Mouse (Mus musculus): ENCODE data around the gene Camta1. TPM values are rescaled to one million over a fixed set of nuclear protein-coding genes. Genes with fewer than 3 reads are reported as not detected.
A peak's percentile ranks its signal among the peaks of the same experiment; 100 is the strongest.

Camta1 gene
- polyA plus RNA-seq, 1 experiment from 2014 or later: 86.8 TPM

DNA sequence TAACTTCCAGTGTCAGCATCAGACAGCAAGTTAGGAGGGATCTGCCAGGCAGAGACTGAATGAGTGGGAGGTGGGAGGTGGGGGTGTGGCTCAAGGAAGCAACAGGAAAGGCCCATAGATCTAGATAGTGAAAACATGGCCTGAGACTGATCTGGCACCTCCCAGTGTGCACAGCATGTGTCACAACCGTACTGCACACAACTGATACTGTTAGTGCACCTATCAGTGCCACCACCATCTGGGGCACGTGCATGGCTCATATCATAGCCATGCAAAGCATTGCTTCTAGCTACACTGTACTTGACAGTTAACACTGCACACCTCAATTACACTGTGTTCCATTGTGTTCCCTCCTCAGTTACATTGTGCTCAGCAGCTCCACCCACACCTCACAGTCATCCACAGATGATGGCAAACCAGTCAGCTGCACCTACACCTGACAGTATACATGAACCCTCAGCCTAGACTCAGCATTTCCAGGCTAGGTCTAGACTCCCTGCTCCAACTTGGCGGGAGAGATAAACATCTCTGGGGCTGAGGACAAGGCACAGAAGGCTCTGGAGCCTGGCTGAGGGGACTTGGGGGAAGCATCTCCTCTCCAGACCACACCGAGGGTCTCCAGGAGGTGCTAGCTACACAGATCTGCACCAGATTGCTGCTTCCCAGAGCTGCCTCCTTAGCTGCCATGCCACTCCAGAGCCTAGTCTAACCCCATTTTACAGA is 131.5 kb downstream of the Camta1 start:
- H3K27me3 ChIP-seq (ENCODE audit: control insufficient read depth, insufficient read depth, low read length): no peaks in the 10 kb centered on the region
- H3K4me1 ChIP-seq (ENCODE audit: control insufficient read depth, insufficient read depth, low read length): no peaks in the 10 kb centered on the region
- WGBS: 75% methylated on average over 4 of the region's 4 CpGs
- H3K9me3 ChIP-seq (ENCODE audit: control insufficient read depth, low read depth, low read length): no peaks in the 10 kb centered on the region
- H3K4me3 ChIP-seq (ENCODE audit: low read depth, low read length): no peak overlapping the region
- H3K27ac ChIP-seq (ENCODE audit: low read length): no peak overlapping the region
- H3K36me3 ChIP-seq (ENCODE audit: control insufficient read depth, insufficient read depth, low read length): no peaks in the 10 kb centered on the region
- H3K4me2 ChIP-seq (replicated peaks; ENCODE audit: low read depth, low read length): no peak overlapping the region
- H3K9ac ChIP-seq (replicated peaks; ENCODE audit: low read depth, low read length): no peak overlapping the region
- peak; percentile 80; the same call in 1 of the 2 replicates for ATAC-seq (ENCODE audit: insufficient number of reproducible peaks, insufficient read depth, low FRiP score, low read depth)

DNA sequence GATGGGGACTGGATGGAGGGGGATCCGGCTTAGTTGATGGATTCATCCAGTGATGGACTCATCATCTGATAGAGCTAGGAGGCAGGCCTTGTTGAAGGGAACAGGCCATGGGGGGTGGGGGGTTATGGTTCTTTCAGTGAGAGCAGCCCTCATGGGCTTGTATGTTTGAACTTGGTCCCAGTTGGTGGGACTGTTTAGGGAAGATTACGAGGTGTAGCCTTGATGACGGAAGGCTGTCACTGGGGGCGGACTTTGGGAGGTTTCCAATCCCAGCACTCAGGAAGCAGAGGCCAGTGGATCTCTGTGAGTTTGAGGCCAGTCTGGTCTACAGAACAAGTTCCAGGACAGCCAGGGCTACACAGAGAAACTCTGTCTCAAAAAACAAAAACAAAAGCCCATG is 132.6 kb downstream of the Camta1 start:
- Histone ChIP-seq H3K4me2 (replicated peaks; ENCODE audit: low read depth, low read length) (no peak overlapping the region), H3K9ac (replicated peaks; ENCODE audit: low read depth, low read length) (no peak overlapping the region), H3K27me3 (ENCODE audit: control insufficient read depth, insufficient read depth, low read length) (no peaks in the 10 kb centered on the region), H3K27ac (ENCODE audit: low read length) (no peak overlapping the region), H3K36me3 (ENCODE audit: control insufficient read depth, insufficient read depth, low read length) (no peaks in the 10 kb centered on the region), H3K4me3 (ENCODE audit: low read depth, low read length) (no peak overlapping the region), H3K4me1 (ENCODE audit: control insufficient read depth, insufficient read depth, low read length) (no peaks in the 10 kb centered on the region), H3K9me3 (ENCODE audit: control insufficient read depth, low read depth, low read length) (no peaks in the 10 kb centered on the region)
- WGBS: 86% methylated on average over 4 of the region's 4 CpGs
- ATAC-seq (ENCODE audit: insufficient number of reproducible peaks, insufficient read depth, low FRiP score, low read depth): no peak

DNA sequence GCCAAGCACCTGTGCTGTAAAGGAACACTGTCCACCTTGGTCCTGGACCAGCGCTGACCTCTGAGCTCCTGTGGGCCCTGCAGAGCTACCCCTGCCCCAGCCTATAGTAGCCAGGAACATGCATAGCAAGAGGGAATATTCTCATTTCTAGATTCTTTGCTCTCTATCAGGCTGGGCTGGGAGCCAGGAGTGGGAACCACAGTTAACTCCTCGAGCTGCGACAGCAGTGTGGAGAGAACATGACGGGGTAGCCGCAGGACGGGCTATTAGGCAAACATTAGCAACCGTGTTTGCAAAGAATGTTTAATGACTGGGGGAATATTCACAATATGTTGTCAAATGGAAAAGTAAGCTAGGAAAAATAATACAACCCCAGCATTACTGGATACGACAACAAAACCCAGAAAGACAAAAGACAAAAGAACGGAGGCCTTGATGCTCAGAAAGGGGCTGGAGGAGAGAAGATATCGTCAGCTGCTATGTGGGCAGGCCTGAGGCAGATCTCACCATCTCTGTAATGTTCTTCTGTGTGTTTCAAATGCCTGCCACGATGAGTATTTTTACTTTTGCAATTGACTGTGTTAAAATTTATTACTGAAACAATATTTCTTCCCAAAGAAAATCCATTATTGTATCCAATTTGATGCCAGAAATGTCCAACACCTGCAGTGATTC is 133.1 kb downstream of the Camta1 start:
- Histone ChIP-seq H3K9me3 (ENCODE audit: control insufficient read depth, low read depth, low read length) (no peaks in the 10 kb centered on the region), H3K4me3 (ENCODE audit: low read depth, low read length) (no peak overlapping the region), H3K9ac (replicated peaks; ENCODE audit: low read depth, low read length) (no peak overlapping the region), H3K27ac (ENCODE audit: low read length) (no peak overlapping the region), H3K4me1 (ENCODE audit: control insufficient read depth, insufficient read depth, low read length) (no peaks in the 10 kb centered on the region), H3K36me3 (ENCODE audit: control insufficient read depth, insufficient read depth, low read length) (no peaks in the 10 kb centered on the region), H3K4me2 (replicated peaks; ENCODE audit: low read depth, low read length) (no peak overlapping the region), H3K27me3 (ENCODE audit: control insufficient read depth, insufficient read depth, low read length) (no peaks in the 10 kb centered on the region)
- WGBS: 68% methylated on average over 11 of the region's 11 CpGs
- ATAC-seq (ENCODE audit: insufficient number of reproducible peaks, insufficient read depth, low FRiP score, low read depth): no peak

DNA sequence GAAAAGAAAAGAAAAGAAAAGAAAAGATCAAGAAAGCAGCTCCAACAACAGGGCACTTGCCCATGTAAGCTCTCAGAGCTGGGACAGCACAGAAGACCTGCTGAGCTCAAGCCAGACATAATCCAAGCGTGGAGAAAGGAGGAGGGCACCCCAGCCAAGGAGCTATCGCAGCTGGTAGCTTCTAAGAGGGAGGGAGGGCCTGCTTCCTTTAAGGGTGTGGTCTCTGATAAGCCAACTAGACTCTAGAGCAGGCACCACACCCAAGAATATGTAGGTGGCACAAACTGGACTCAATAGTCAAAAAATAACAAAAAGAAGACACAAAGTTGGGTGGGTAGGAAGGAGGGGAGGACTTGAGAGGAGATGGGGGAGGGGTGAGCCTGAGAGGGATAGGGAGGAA is 135.3 kb downstream of the Camta1 start:
- Histone ChIP-seq H3K4me2 (replicated peaks; ENCODE audit: low read depth, low read length) (no peak overlapping the region), H3K9me3 (ENCODE audit: control insufficient read depth, low read depth, low read length) (no peaks in the 10 kb centered on the region), H3K4me1 (ENCODE audit: control insufficient read depth, insufficient read depth, low read length) (no peaks in the 10 kb centered on the region), H3K27ac (ENCODE audit: low read length) (no peak overlapping the region), H3K27me3 (ENCODE audit: control insufficient read depth, insufficient read depth, low read length) (no peaks in the 10 kb centered on the region), H3K36me3 (ENCODE audit: control insufficient read depth, insufficient read depth, low read length) (no peaks in the 10 kb centered on the region), H3K9ac (replicated peaks; ENCODE audit: low read depth, low read length) (no peak overlapping the region), H3K4me3 (ENCODE audit: low read depth, low read length) (no peak overlapping the region)
- no peak for ATAC-seq (ENCODE audit: insufficient number of reproducible peaks, insufficient read depth, low FRiP score, low read depth)
- 76% methylated on average over 2 of the region's 2 CpGs for WGBS

DNA sequence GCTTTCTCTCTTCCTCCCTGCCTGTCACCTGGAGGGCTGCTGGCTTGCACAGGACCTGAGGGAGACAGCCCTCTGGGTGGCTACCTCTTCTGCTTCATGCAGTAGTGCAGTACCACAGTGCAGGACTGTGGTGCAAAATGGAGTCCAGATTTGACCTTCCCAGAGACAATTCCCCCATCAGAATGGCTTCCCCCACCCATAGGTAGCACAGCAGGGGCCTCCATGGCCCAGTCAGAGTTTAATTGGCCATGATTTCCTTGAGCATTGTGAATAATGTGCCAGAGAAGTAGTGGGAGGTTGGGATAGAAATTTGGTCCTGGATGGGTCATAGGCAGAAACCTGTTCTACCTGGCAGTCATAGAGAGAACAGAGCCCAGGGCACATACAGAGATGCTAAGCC is 136.8 kb downstream of the Camta1 start:
- ATAC-seq (ENCODE audit: insufficient number of reproducible peaks, insufficient read depth, low FRiP score, low read depth): no peak
- Histone ChIP-seq H3K4me2 (replicated peaks; ENCODE audit: low read depth, low read length) (no peak overlapping the region), H3K9ac (replicated peaks; ENCODE audit: low read depth, low read length) (no peak overlapping the region)

DNA sequence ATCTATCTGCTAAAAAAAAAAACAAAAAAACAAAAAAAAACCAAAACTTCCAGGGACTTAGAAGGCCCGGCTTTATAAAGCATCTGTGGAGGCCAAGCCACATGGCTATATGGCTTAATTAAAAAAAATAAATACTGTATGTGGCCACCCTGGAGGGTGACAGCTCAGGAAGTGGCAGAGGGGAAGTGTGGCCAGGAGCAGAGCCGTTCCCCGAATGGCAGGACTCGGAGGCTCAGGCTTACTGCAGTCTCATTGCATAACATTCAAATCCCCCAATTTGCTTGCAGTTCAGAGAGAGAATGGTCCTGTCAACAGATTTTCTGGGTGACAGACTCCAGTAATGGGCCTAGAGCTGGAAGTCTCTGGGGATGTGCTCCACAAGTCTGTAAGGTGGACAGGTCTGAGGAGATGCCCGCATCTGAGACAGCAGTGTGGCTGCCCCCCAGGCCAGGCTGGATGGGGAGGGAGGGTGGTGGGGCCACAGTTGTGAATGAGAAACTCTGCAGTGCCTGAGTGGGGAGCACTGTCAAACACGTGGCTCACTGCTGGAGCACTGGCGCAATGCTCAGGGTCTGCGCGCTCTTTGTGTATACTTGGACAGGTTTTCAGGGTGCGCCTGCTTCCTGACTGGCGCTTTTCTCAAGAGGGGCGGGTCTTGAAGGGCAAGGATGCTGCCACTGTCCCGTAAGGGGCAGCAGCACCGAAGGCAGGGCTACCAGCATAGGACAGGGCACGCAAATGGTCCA is 140.8 kb downstream of the Camta1 start:
- Histone ChIP-seq H3K4me1 (ENCODE audit: control insufficient read depth, insufficient read depth, low read length) (no peaks in the 10 kb centered on the region), H3K4me3 (ENCODE audit: low read depth, low read length) (no peak overlapping the region), H3K27me3 (ENCODE audit: control insufficient read depth, insufficient read depth, low read length) (no peaks in the 10 kb centered on the region), H3K9ac (replicated peaks; ENCODE audit: low read depth, low read length) (no peak overlapping the region), H3K9me3 (ENCODE audit: control insufficient read depth, low read depth, low read length) (no peaks in the 10 kb centered on the region), H3K4me2 (replicated peaks; ENCODE audit: low read depth, low read length) (no peak overlapping the region), H3K36me3 (ENCODE audit: control insufficient read depth, insufficient read depth, low read length) (no peaks in the 10 kb centered on the region), H3K27ac (ENCODE audit: low read length) (no peak overlapping the region)
- 87% methylated on average over 15 of the region's 15 CpGs for WGBS
- ATAC-seq (ENCODE audit: insufficient number of reproducible peaks, insufficient read depth, low FRiP score, low read depth): no peak

More for the DNA sequence above, 136.8 kb downstream of the Camta1 start:
- Histone ChIP-seq H3K27me3 (ENCODE audit: control insufficient read depth, insufficient read depth, low read length) (no peaks in the 10 kb centered on the region), H3K4me3 (ENCODE audit: low read depth, low read length) (no peak overlapping the region), H3K36me3 (ENCODE audit: control insufficient read depth, insufficient read depth, low read length) (no peaks in the 10 kb centered on the region), H3K27ac (ENCODE audit: low read length) (no peak overlapping the region), H3K9me3 (ENCODE audit: control insufficient read depth, low read depth, low read length) (no peaks in the 10 kb centered on the region), H3K4me1 (ENCODE audit: control insufficient read depth, insufficient read depth, low read length) (no peaks in the 10 kb centered on the region)

DNA sequence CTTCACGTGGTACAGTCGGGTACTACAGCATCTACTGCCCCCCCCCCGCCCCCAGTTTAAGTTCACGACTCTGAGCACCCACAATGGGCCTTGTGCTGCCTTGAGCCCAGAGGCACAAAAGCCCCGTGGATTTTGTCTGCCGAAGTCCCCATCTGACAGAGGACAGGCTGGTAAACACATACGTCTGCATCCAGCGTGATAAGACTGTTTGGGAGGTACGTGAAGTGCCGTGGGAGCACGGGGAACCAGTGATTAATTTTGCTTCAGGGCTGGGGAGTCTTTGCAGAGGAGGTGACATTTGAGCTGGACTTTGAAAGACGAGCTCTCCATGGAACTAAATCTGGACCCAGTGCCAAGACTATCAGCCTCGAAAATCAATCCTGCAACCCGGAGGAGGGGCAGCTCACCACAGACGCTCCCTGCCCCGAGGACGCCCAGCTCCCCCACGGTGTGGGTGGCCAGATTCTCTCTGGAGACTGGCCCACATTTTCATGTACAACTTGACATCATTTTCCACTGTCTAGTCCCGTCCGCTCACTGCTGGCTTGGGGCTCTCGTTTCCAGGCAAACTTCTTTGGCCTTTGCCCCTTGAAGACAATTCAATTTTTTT is 142.7 kb downstream of the Camta1 start:
- H3K27ac ChIP-seq (ENCODE audit: low read length): no peak overlapping the region
- H3K9ac ChIP-seq (replicated peaks; ENCODE audit: low read depth, low read length): no peak overlapping the region
- H3K4me2 ChIP-seq (replicated peaks; ENCODE audit: low read depth, low read length): no peak overlapping the region
- H3K4me3 ChIP-seq (ENCODE audit: low read depth, low read length): no peak overlapping the region
- no peaks in the 10 kb centered on the region for H3K4me1 ChIP-seq (ENCODE audit: control insufficient read depth, insufficient read depth, low read length)
- whole genome bisulfite sequencing: 26% methylated on average over 21 of the region's 21 CpGs
- no peaks in the 10 kb centered on the region for H3K27me3 ChIP-seq (ENCODE audit: control insufficient read depth, insufficient read depth, low read length)
- no peaks in the 10 kb centered on the region for H3K9me3 ChIP-seq (ENCODE audit: control insufficient read depth, low read depth, low read length)
- peak; percentile 64; the same call in 1 of the 2 replicates for ATAC-seq (ENCODE audit: insufficient number of reproducible peaks, insufficient read depth, low FRiP score, low read depth)
- no peaks in the 10 kb centered on the region for H3K36me3 ChIP-seq (ENCODE audit: control insufficient read depth, insufficient read depth, low read length)

DNA sequence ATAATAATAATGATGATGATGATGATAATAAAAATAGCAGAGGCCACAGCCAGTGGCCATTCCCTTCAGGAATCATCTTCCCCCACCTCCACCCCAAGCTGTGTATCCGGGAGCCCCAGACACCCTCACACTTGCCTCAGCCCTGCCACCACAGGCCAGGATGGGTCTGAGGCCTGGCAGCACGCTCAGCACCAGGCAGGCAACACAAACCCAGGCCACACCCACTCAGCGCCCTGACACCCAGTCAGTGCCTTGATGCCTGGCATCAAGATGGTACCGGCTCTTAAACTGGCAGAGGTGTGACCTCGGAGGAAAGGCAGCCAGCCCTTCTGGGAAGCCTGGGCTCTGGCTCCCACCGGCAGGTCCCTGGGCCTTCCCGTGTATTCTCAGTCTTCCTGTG is 143.8 kb downstream of the Camta1 start:
- no peak overlapping the region for H3K4me2 ChIP-seq (replicated peaks; ENCODE audit: low read depth, low read length)
- no peaks in the 10 kb centered on the region for H3K27me3 ChIP-seq (ENCODE audit: control insufficient read depth, insufficient read depth, low read length)
- H3K4me3 ChIP-seq (ENCODE audit: low read depth, low read length): no peak overlapping the region
- H3K9me3 ChIP-seq (ENCODE audit: control insufficient read depth, low read depth, low read length): no peaks in the 10 kb centered on the region
- ATAC-seq (ENCODE audit: insufficient number of reproducible peaks, insufficient read depth, low FRiP score, low read depth): no peak
- WGBS: 74% methylated on average over 7 of the region's 7 CpGs
- H3K27ac ChIP-seq (ENCODE audit: low read length): no peak overlapping the region
- no peak overlapping the region for H3K9ac ChIP-seq (replicated peaks; ENCODE audit: low read depth, low read length)
- H3K4me1 ChIP-seq (ENCODE audit: control insufficient read depth, insufficient read depth, low read length): no peaks in the 10 kb centered on the region
- no peaks in the 10 kb centered on the region for H3K36me3 ChIP-seq (ENCODE audit: control insufficient read depth, insufficient read depth, low read length)

All from stomach, embryonic 14.5 days (tissue).